Mouse (Mus musculus) ES-Bruce4 (cell line): ENCODE measurements at regions not wholly inside any gene's neighbourhood (a gene's known extent, or its start where the extent isn't known, plus 50 kb on each side); places are given as distances from the start of the nearest gene placed in this dataset.

Source experiments
- H3K27ac ChIP-seq: 2 replicates; pipeline ENCODE4 v1.5.1; 2012; ENCODE audit warnings: low read length, inconsistent platforms; ENCODE audit not compliant: insufficient read depth
- H3K27me3 ChIP-seq: 2 replicates; pipeline ENCODE4 v1.6.1; 2012; ENCODE audit warnings: mild to moderate bottlenecking, low read length, inconsistent platforms; ENCODE audit not compliant: control insufficient read depth, poor library complexity, insufficient read depth, severe bottlenecking
- H3K36me3 ChIP-seq: 2 replicates; pipeline ENCODE4 v1.6.1; 2012; ENCODE audit warnings: inconsistent platforms, mild to moderate bottlenecking, low read length, moderate library complexity; ENCODE audit not compliant: control insufficient read depth, poor library complexity, insufficient read depth, severe bottlenecking
- H3K4me1 ChIP-seq: one replicate; pipeline ENCODE4 v1.8.1; 2011; ENCODE audit warnings: low read length; ENCODE audit not compliant: control insufficient read depth, insufficient read depth
- H3K4me3 ChIP-seq: 2 replicates; pipeline ENCODE4 v1.5.1; 2011; ENCODE audit warnings: low read depth, mild to moderate bottlenecking, low read length
- H3K9ac ChIP-seq: 2 replicates; pipeline ENCODE4 v1.6.1; 2012; ENCODE audit warnings: low read depth, mild to moderate bottlenecking, inconsistent platforms; ENCODE audit not compliant: poor library complexity, severe bottlenecking
- H3K9me3 ChIP-seq: replicated peaks from 2 replicates; pipeline ENCODE4 v1.6.1; 2012; ENCODE audit warnings: mild to moderate bottlenecking, low read length, inconsistent platforms; ENCODE audit not compliant: control insufficient read depth, poor library complexity, insufficient read depth, severe bottlenecking
- CTCF ChIP-seq: IDR thresholded peaks from one replicate; pipeline ENCODE4 v1.8.1; 2011; ENCODE audit warnings: low read depth, low read length
- EP300 ChIP-seq: IDR thresholded peaks from 2 replicates; pipeline ENCODE4 v1.6.1; 2011; ENCODE audit warnings: low read depth, low read length; ENCODE audit not compliant: insufficient read depth
- POLR2A ChIP-seq: IDR thresholded peaks from one replicate; pipeline ENCODE4 v1.8.1; 2011; ENCODE audit warnings: low read length; ENCODE audit not compliant: insufficient read depth

DNA sequence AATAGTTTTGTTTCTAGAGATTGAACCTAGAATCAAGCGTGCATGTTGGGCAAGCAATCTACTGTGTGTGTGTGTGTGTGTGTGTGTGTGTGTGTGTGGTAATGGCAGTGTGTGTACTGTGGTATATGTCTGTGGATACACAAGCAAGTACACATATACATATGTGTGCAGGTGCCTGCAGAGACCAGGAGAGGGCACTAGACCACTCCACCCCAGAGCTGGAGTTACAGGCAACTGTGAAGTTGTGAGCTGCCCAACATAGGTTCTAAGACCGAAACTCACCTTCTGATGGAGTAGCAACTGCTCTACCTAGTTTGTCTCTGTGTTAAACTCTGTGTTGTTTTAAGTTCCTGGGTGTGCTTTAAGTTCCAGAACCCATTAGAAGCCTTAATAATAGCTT lies 177.7 kb upstream of the Lrig3 start:
- H3K9ac ChIP-seq: no peak overlapping the region
- H3K9me3 ChIP-seq: 0 out of 2 replicates have a peak, but pooled peaks cover 6% of the 10 kb centered on the region
- no peaks in the 10 kb centered on the region for H3K36me3 ChIP-seq
- no peak overlapping the region for H3K27ac ChIP-seq
- peaks cover 4% of the 10 kb centered on the region for H3K4me1 ChIP-seq
- no peak overlapping the region for H3K4me3 ChIP-seq
- no peak for TF ChIP-seq POLR2A
- TF ChIP-seq EP300: no peak
- peak; percentile 34 for TF ChIP-seq CTCF
- H3K27me3 ChIP-seq: peaks cover 2% of the 10 kb centered on the region; the same call in 1 of the 2 replicates

DNA sequence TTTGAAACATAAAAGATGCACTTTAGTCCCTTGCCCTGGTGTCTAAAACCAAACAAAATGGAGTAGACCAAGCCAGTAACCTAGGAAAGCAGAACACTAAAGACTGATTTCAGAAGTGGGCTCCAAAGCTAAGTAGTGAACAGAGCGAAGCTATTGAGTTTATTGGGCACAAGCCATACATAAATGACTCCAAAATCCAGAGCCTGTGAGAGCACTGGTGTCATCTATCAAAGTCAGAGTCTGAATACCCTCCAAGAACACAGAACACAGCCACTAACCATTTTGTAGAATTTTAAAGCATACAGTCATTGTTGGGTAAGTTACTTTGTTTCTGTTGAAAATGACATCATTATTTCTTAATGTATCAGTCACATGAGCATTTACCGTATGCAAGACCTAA lies 175.0 kb upstream of the Lrig3 start:
- peaks cover 2% of the 10 kb centered on the region; the same call in 1 of the 2 replicates for H3K27me3 ChIP-seq
- peaks cover 2% of the 10 kb centered on the region for H3K4me1 ChIP-seq
- H3K9me3 ChIP-seq: 0 out of 2 replicates have a peak, but pooled peaks cover 6% of the 10 kb centered on the region
- H3K36me3 ChIP-seq: no peaks in the 10 kb centered on the region
- H3K4me3 ChIP-seq: no peak overlapping the region
- H3K27ac ChIP-seq: no peak overlapping the region
- no peak overlapping the region for H3K9ac ChIP-seq
- TF ChIP-seq EP300: no peak
- no peak for TF ChIP-seq CTCF
- no peak for TF ChIP-seq POLR2A

- Histone ChIP-seq H3K9me3 (0 out of 2 replicates have a peak, but pooled peaks cover 6% of the 10 kb centered on the region), H3K36me3 (no peaks in the 10 kb centered on the region), H3K9ac (no peak overlapping the region), H3K27me3 (no peaks in the 10 kb centered on the region), H3K27ac (no peak overlapping the region), H3K4me3 (no peak overlapping the region), H3K4me1 (no peaks in the 10 kb centered on the region)
- TF ChIP-seq CTCF: no peak
- TF ChIP-seq POLR2A: no peak
- no peak for TF ChIP-seq EP300
Observed at GRCm38 (mm10) chr10:125794504-125794903, 171.5 kb upstream of the Lrig3 start.

- H3K4me1 ChIP-seq: no peaks in the 10 kb centered on the region
- no peaks in the 10 kb centered on the region for H3K27me3 ChIP-seq
- no peak overlapping the region for H3K9ac ChIP-seq
- H3K27ac ChIP-seq: no peak overlapping the region
- TF ChIP-seq CTCF: no peak
- no peak for TF ChIP-seq POLR2A
- TF ChIP-seq EP300: no peak
- H3K9me3 ChIP-seq: 0 out of 2 replicates have a peak, but pooled peaks cover 6% of the 10 kb centered on the region
- no peaks in the 10 kb centered on the region for H3K36me3 ChIP-seq
- H3K4me3 ChIP-seq: no peak overlapping the region
Observed at GRCm38 (mm10) chr10:125795323-125795722, 170.6 kb upstream of the Lrig3 start.

DNA sequence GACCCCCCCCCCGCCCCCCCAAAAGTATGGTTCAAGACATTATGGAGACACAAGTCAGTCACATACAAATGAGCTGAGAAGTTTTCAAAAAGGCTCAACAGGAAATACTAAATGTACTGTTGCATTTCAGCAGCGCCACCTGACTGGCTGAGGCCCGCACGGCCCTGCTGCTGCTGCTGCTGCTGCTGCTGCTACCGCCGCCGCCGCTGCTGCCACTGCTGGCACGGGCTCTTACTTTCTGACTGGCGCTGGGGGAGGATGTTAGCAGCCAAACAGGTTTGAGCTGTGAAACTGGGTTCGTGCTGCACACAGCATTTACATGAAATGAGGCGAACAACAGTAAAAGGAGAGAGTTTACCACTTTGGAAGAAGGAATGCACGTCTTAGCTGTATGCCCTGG lies 167.3 kb upstream of the Lrig3 start:
- Histone ChIP-seq H3K27me3 (no peaks in the 10 kb centered on the region), H3K9ac (no peak overlapping the region), H3K36me3 (no peaks in the 10 kb centered on the region), H3K4me3 (no peak overlapping the region), H3K4me1 (no peaks in the 10 kb centered on the region), H3K27ac (no peak overlapping the region), H3K9me3 (no peaks in the 10 kb centered on the region)
- TF ChIP-seq POLR2A (no peak), CTCF (no peak), EP300 (no peak)

DNA sequence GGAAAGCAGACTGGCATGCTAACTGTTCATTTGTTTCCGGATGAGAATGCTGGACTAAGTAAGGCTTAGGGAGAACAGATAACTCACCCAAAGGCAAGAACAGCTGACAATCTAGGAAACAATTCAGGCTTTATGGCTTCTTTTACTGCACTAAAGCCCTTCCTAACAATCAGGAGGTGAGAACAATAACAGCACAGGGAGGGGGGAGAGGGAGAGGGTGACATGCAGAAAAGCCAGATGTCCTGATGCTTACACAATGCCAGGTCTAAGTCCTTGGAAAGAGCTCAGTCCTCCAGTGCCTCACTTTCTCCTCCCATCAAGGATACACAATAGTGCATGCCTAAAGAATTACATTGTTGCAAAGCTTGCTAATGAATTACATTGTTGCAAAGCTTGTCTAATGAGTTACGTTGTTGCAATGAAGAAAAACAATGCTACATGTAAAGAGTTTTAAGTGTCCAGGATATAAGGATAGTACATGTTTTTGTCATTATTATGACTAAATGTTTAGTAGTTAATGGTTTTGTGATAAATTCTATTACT lies 165.3 kb upstream of the Lrig3 start:
- Histone ChIP-seq H3K9ac (no peak overlapping the region), H3K27me3 (no peaks in the 10 kb centered on the region), H3K9me3 (no peaks in the 10 kb centered on the region), H3K4me3 (no peak overlapping the region), H3K4me1 (no peaks in the 10 kb centered on the region), H3K27ac (no peak overlapping the region), H3K36me3 (no peaks in the 10 kb centered on the region)
- TF ChIP-seq EP300 (peak; percentile 80), POLR2A (no peak), CTCF (no peak)
